Mouse (Mus musculus): ENCODE data around the gene Cnpy2.
"Not testable (repeated sequence)": the region's sequence is repeated elsewhere in the genome, so short reads cannot be mapped to it uniquely, and the experiment has no call there.

Gene Cnpy2

GRCm38 (mm10) chr10:128321641-128322040 lies 618 bp upstream of the Cnpy2 start:
- no peak for DNase-seq

- DNase-seq = no peak
These were observed 1.3 kb downstream of the Cnpy2 start for GRCm38 (mm10) chr10:128323516-128323915.

GRCm38 (mm10) chr10:128326825-128327224 lies 4.6 kb downstream of the Cnpy2 start:
- DNase-seq = no peak

GRCm38 (mm10) chr10:128327610-128328009 lies 5.4 kb downstream of the Cnpy2 start:
- DNase-seq = no peak

GRCm38 (mm10) chr10:128332358-128333249 lies 10.3 kb downstream of the Cnpy2 start:
- DNase-seq = not testable (repeated sequence)

GRCm38 (mm10) chr10:128335582-128335981 lies 13.3 kb downstream of the Cnpy2 start:
- peak; percentile 88 for DNase-seq

- no peak for DNase-seq
These were observed 13.9 kb downstream of the Cnpy2 start for GRCm38 (mm10) chr10:128336195-128336594.

GRCm38 (mm10) chr10:128336597-128336996 lies 14.3 kb downstream of the Cnpy2 start:
- no peak for DNase-seq

GRCm38 (mm10) chr10:128337306-128338181 lies 15.3 kb downstream of the Cnpy2 start, which contains the start of gene Cs:
Gene Cs, plus strand, starts transcription at chr10:128337734.
- peak; percentile 98 for DNase-seq

- no peak for DNase-seq
These were observed 16.2 kb downstream of the Cnpy2 start for GRCm38 (mm10) chr10:128338415-128338814.

GRCm38 (mm10) chr10:128338948-128339347 lies 16.7 kb downstream of the Cnpy2 start:
- DNase-seq = no peak

- no peak for DNase-seq
These were observed 18.0 kb downstream of the Cnpy2 start for GRCm38 (mm10) chr10:128340257-128340656.

GRCm38 (mm10) chr10:128343436-128343835 lies 21.2 kb downstream of the Cnpy2 start:
- no peak for DNase-seq

GRCm38 (mm10) chr10:128344568-128345275 lies 22.5 kb downstream of the Cnpy2 start:
- peak; percentile 81 for DNase-seq

- no peak for DNase-seq
These were observed 25.3 kb downstream of the Cnpy2 start for GRCm38 (mm10) chr10:128347541-128347940.

GRCm38 (mm10) chr10:128358796-128359195 lies 36.5 kb downstream of the Cnpy2 start:
- DNase-seq = peak; percentile 52

GRCm38 (mm10) chr10:128359226-128359625 lies 37.0 kb downstream of the Cnpy2 start:
- DNase-seq = no peak

GRCm38 (mm10) chr10:128361836-128362235 lies 39.6 kb downstream of the Cnpy2 start:
- DNase-seq = no peak

GRCm38 (mm10) chr10:128362568-128362967 lies 40.3 kb downstream of the Cnpy2 start:
- peak; percentile 30 for DNase-seq

- no peak for DNase-seq
These were observed 45.7 kb downstream of the Cnpy2 start for GRCm38 (mm10) chr10:128367899-128368401.

GRCm38 (mm10) chr10:128368402-128369217 lies 46.4 kb downstream of the Cnpy2 start, which contains the start of gene Coq10a:
Gene Coq10a, minus strand, starts transcription at chr10:128368997.
- peak; percentile 91 for DNase-seq

GRCm38 (mm10) chr10:128369218-128369543 lies 46.9 kb downstream of the Cnpy2 start:
- DNase-seq = no peak

All from thymus, postnatal 25 days (tissue).